Mouse (Mus musculus): ENCODE results near the gene Clic4.
A peak's percentile ranks its signal among the peaks of the same experiment; 100 is the strongest.

DNA sequence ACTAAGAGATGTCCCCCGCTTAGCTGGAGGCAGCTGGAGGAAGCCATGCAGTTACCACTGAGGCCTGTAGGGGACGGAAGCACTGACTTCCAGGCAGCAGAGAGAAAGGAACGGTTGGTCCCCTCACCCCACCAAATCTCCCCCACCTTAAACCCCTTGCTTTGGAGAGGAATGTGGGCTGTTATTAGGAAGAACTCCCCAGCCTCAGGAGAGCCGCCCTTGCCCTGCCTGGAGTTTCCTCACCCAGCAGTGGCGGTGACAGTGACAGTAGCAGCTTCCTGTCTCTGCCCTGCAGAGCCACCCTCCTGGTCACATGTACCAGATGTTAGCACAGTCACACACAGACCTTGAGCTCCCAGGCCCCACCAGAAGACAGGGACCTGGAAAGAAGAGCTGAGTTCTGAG, 93.5 kb downstream of the Clic4 start:
- TF ChIP-seq CTCF (IDR thresholded peaks at IDR 0.05; ENCODE audit: extremely low read depth, insufficient read depth, insufficient read length, insufficient replicate concordance) (peak; percentile 51; the same call in 1 of the 2 replicates), POLR2A (IDR thresholded peaks at IDR 0.05; ENCODE audit: low read depth, low read length) (no peak)
